Mouse (Mus musculus) forebrain, postnatal 0 days (tissue): ENCODE results near the gene Ago1. TPM values are rescaled to one million over a fixed set of nuclear protein-coding genes. Genes with fewer than 3 reads are reported as not detected.

Experiments
- ATAC-seq: fragments of 200-750 bp; cut with Nextera tagmentation; 2 replicates; pipeline ENCODE4 v1.8.0; 2017; ENCODE audit warnings: mild to moderate bottlenecking, moderate library complexity
- DNase-seq: peaks from one replicate; pipeline ENCODE4 v3.0.0-alpha.2; 2015
- H3K27ac ChIP-seq: fragments of 300-500 bp; sonication (generic); 2 replicates; pipeline ENCODE4 v1.5.1; 2014; ENCODE audit warnings: low read depth, mild to moderate bottlenecking, antibody characterized with exemption, low read length, moderate library complexity, mixed read lengths
- H3K27me3 ChIP-seq: fragments of 300-500 bp; sonication (generic); 2 replicates; pipeline ENCODE4 v1.6.1; 2014; ENCODE audit warnings: mild to moderate bottlenecking, low read length, mixed read lengths; ENCODE audit not compliant: insufficient read depth
- H3K36me3 ChIP-seq: fragments of 300-500 bp; sonication (generic); 2 replicates; pipeline ENCODE4 v1.6.1; 2014; ENCODE audit warnings: mild to moderate bottlenecking, moderate library complexity; ENCODE audit not compliant: insufficient read depth
- H3K4me1 ChIP-seq: fragments of 300-500 bp; sonication (generic); 2 replicates; pipeline ENCODE4 v1.6.1; 2014; ENCODE audit warnings: antibody characterized with exemption; ENCODE audit not compliant: insufficient read depth
- H3K4me2 ChIP-seq: fragments of 300-500 bp; sonication (generic); 2 replicates; pipeline ENCODE4 v1.6.1; 2014; ENCODE audit warnings: low read depth, mild to moderate bottlenecking, moderate library complexity
- H3K4me3 ChIP-seq: fragments of 300-500 bp; sonication (generic); 2 replicates; pipeline ENCODE4 v1.5.1; 2014; ENCODE audit warnings: low read depth, low read length, mixed read lengths
- H3K9ac ChIP-seq: fragments of 300-500 bp; sonication (generic); 2 replicates; pipeline ENCODE4 v1.6.1; 2014; ENCODE audit warnings: mild to moderate bottlenecking
- H3K9me3 ChIP-seq: fragments of 300-500 bp; sonication (generic); 2 replicates; pipeline ENCODE4 v1.6.1; 2016; ENCODE audit warnings: low read length
- CTCF ChIP-seq: sonication (generic); IDR thresholded peaks from 2 replicates; pipeline ENCODE4 v1.5.1; 2016; ENCODE audit warnings: antibody characterized with exemption, control low read depth, low read depth
- WGBS: fragments of 180-500 bp; shearing (Covaris S2); extraction: QIAGEN DNeasy Blood & Tissue Kit; methylation state at CpG from one replicate; pipeline ENCODE4 v1.1.7; 2014; 5-methylcytosine and 5-hydroxymethylcytosine counted together
- polyA plus RNA-seq: library from polyadenylated mRNA; unstranded; fragments of >200 nt; fragmentation: Nextera tagmentation; extraction: Ambion mirVana; gene quantifications from 2 replicates; pipeline ENCODE4 v1.2.1, GENCODE M21; 2015
- total RNA-seq: library from RNA; depleted of rRNA; stranded (reverse); fragments of >200 nt; gene quantifications from 2 replicates; pipeline ENCODE4 v1.2.3, GENCODE M21; 2014

Gene Ago1
- total and polyA plus RNA-seq, 2 experiments from 2014 or later = 4.7 to 35.7 TPM

GRCm38 (mm10) chr4:126490726-126491125 lies 22.3 kb upstream of the Ago1 start:
- 84% methylated on average over 12 of the region's 12 CpGs for WGBS
- no peak overlapping the region for H3K4me3 ChIP-seq
- H3K9ac ChIP-seq = no peak overlapping the region
- no peak overlapping the region for H3K4me2 ChIP-seq
- DNase-seq = no peak
- no peak for TF ChIP-seq CTCF
- H3K4me1 ChIP-seq = no peaks in the 10 kb centered on the region
- no peaks in the 10 kb centered on the region for H3K9me3 ChIP-seq
- ATAC-seq = no peak
- H3K27ac ChIP-seq = no peak overlapping the region
- H3K27me3 ChIP-seq = no peaks in the 10 kb centered on the region
- H3K36me3 ChIP-seq = peaks cover 38% of the 10 kb centered on the region

- WGBS = 91% methylated on average over 5 of the region's 5 CpGs
- no peaks in the 10 kb centered on the region for H3K9me3 ChIP-seq
- ATAC-seq (no peak), DNase-seq (no peak)
- no peak for TF ChIP-seq CTCF
- H3K4me1 ChIP-seq = no peaks in the 10 kb centered on the region
- no peaks in the 10 kb centered on the region for H3K27me3 ChIP-seq
- H3K4me3 ChIP-seq = no peak overlapping the region
- peaks cover 31% of the 10 kb centered on the region for H3K36me3 ChIP-seq
- no peak overlapping the region for H3K9ac ChIP-seq
- H3K4me2 ChIP-seq = no peak overlapping the region
- no peak overlapping the region for H3K27ac ChIP-seq
Observed at GRCm38 (mm10) chr4:126489811-126490210, 21.4 kb upstream of the Ago1 start.

GRCm38 (mm10) chr4:126486217-126486616 lies 17.8 kb upstream of the Ago1 start:
- Histone ChIP-seq H3K9ac (no peak overlapping the region), H3K4me2 (no peak overlapping the region), H3K27ac (no peak overlapping the region), H3K27me3 (no peaks in the 10 kb centered on the region), H3K4me1 (no peaks in the 10 kb centered on the region), H3K9me3 (no peaks in the 10 kb centered on the region), H3K36me3 (peaks cover 12% of the 10 kb centered on the region; the same call in 1 of the 2 replicates), H3K4me3 (no peak overlapping the region)
- 81% methylated on average over 1 of the region's 1 CpGs for WGBS
- no peak for TF ChIP-seq CTCF
- DNase-seq (no peak), ATAC-seq (no peak)

DNA sequence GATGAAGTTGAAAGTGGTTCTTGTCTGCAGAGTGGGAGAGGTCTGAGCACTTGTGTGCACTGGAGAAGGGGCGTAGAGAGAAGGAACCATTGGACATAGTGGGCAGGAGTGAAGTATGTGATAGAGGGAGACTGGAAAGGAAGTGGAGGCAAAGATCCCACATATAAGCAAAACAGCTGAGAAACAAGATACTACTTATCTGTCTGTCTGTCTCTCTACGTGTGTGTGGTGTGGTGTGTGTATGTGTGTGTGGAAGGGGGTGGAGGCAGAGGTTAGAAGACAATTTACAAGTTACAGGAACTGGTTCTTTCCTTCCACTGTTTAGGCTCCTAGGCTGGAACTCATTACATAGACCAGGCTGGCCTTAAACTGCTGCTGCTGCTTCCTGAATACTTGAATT lies 16.7 kb upstream of the Ago1 start:
- ATAC-seq (no peak), DNase-seq (no peak)
- no peaks in the 10 kb centered on the region for H3K9me3 ChIP-seq
- H3K9ac ChIP-seq = no peak overlapping the region
- no peak for TF ChIP-seq CTCF
- no peaks in the 10 kb centered on the region for H3K27me3 ChIP-seq
- 0 out of 2 replicates have a peak, but pooled peaks cover 4% of the 10 kb centered on the region for H3K36me3 ChIP-seq
- no peaks in the 10 kb centered on the region for H3K4me1 ChIP-seq
- 94% methylated on average over 2 of the region's 2 CpGs for WGBS
- no peak overlapping the region for H3K4me2 ChIP-seq
- no peak overlapping the region for H3K27ac ChIP-seq
- no peak overlapping the region for H3K4me3 ChIP-seq

GRCm38 (mm10) chr4:126483874-126484273 lies 15.5 kb upstream of the Ago1 start:
- H3K4me1 ChIP-seq = no peaks in the 10 kb centered on the region
- DNase-seq = no peak
- no peak overlapping the region for H3K9ac ChIP-seq
- H3K4me2 ChIP-seq = no peak overlapping the region
- TF ChIP-seq CTCF = no peak
- no peaks in the 10 kb centered on the region for H3K9me3 ChIP-seq
- no peak for ATAC-seq
- WGBS = 82% methylated on average over 3 of the region's 3 CpGs
- H3K4me3 ChIP-seq = no peak overlapping the region
- no peaks in the 10 kb centered on the region for H3K36me3 ChIP-seq
- no peaks in the 10 kb centered on the region for H3K27me3 ChIP-seq
- no peak overlapping the region for H3K27ac ChIP-seq

- no peak overlapping the region for H3K27ac ChIP-seq
- no peaks in the 10 kb centered on the region for H3K36me3 ChIP-seq
- H3K4me3 ChIP-seq = no peak overlapping the region
- no peak overlapping the region for H3K9ac ChIP-seq
- 79% methylated on average over 12 of the region's 12 CpGs for WGBS
- no peak for TF ChIP-seq CTCF
- no peaks in the 10 kb centered on the region for H3K4me1 ChIP-seq
- no peak overlapping the region for H3K4me2 ChIP-seq
- ATAC-seq = no peak
- DNase-seq = no peak
- H3K27me3 ChIP-seq = no peaks in the 10 kb centered on the region
- no peaks in the 10 kb centered on the region for H3K9me3 ChIP-seq
Observed at GRCm38 (mm10) chr4:126482951-126483350, 14.6 kb upstream of the Ago1 start.

- H3K4me2 ChIP-seq = no peak overlapping the region
- no peak overlapping the region for H3K4me3 ChIP-seq
- no peak overlapping the region for H3K27ac ChIP-seq
- H3K9ac ChIP-seq = no peak overlapping the region
- WGBS = 94% methylated on average over 5 of the region's 5 CpGs
- H3K9me3 ChIP-seq = no peaks in the 10 kb centered on the region
- H3K36me3 ChIP-seq = no peaks in the 10 kb centered on the region
- no peaks in the 10 kb centered on the region for H3K27me3 ChIP-seq
- no peak for TF ChIP-seq CTCF
- H3K4me1 ChIP-seq = no peaks in the 10 kb centered on the region
- no peak for ATAC-seq
- DNase-seq = no peak
Observed at GRCm38 (mm10) chr4:126481461-126481860, 13.1 kb upstream of the Ago1 start.

GRCm38 (mm10) chr4:126480288-126480687 lies 11.9 kb upstream of the Ago1 start:
- H3K9ac ChIP-seq = no peak overlapping the region
- no peaks in the 10 kb centered on the region for H3K27me3 ChIP-seq
- ATAC-seq = no peak
- no peaks in the 10 kb centered on the region for H3K36me3 ChIP-seq
- H3K27ac ChIP-seq = no peak overlapping the region
- H3K9me3 ChIP-seq = no peaks in the 10 kb centered on the region
- no peak overlapping the region for H3K4me3 ChIP-seq
- no peak for TF ChIP-seq CTCF
- no peaks in the 10 kb centered on the region for H3K4me1 ChIP-seq
- no peak for DNase-seq
- 86% methylated on average over 3 of the region's 3 CpGs for WGBS
- H3K4me2 ChIP-seq = no peak overlapping the region
